Mouse (Mus musculus): ENCODE results near the gene Olfr993. TPM values are rescaled to one million over a fixed set of nuclear protein-coding genes. Genes with fewer than 3 reads are reported as not detected.

Gene Olfr993
- total RNA-seq (2023) = not detected

GRCm38 (mm10) chr2:85414777-85415176, at the start of gene Olfr993:
Gene Olfr993, minus strand, starts transcription at chr2:85414877.

GRCm38 (mm10) chr2:85443539-85443938, 28.9 kb upstream of the Olfr993 start, which contains the start of gene Olfr995:
Gene Olfr995, minus strand, starts transcription at chr2:85443639.

GRCm38 (mm10) chr2:85436351-85436750, 21.7 kb upstream of the Olfr993 start, which contains the start of gene Olfr994:
Gene Olfr994, minus strand, starts transcription at chr2:85436451.

GRCm38 (mm10) chr2:85409369-85409768, 5.3 kb downstream of the Olfr993 start, which contains the start of gene Olfr992:
Gene Olfr992, minus strand, starts transcription at chr2:85409469.

Other genes with a start within 250 kb of the Olfr993 start
- not detected for gene Lrrc55, start 217.7 kb downstream of the Olfr993 start, total RNA-seq (2023)
- not detected for gene Olfr987, start 75.6 kb downstream of the Olfr993 start, total RNA-seq (2023)
- not detected for gene Olfr988, start 51.6 kb downstream of the Olfr993 start, total RNA-seq (2023)
- gene Olfr992, start 5.4 kb downstream of the Olfr993 start, total RNA-seq (2023) = not detected
- not detected for gene Olfr994, start 21.6 kb upstream of the Olfr993 start, total RNA-seq (2023)
- not detected for gene Olfr995, start 28.8 kb upstream of the Olfr993 start, total RNA-seq (2023)
- not detected for gene 4833423E24Rik, start 104.1 kb upstream of the Olfr993 start, total RNA-seq (2023)
- not detected for gene Olfr996, start 164.3 kb upstream of the Olfr993 start, total RNA-seq (2023)
- gene Olfr998, start 174.1 kb upstream of the Olfr993 start, total RNA-seq (2023) = not detected
- not detected for gene Olfr1000, start 197.0 kb upstream of the Olfr993 start, total RNA-seq (2023)
- gene Olfr1002, start 235.8 kb upstream of the Olfr993 start, total RNA-seq (2023) = not detected
- not detected for gene Olfr154, start 249.6 kb upstream of the Olfr993 start, total RNA-seq (2023)